In the genomic region with DNA sequence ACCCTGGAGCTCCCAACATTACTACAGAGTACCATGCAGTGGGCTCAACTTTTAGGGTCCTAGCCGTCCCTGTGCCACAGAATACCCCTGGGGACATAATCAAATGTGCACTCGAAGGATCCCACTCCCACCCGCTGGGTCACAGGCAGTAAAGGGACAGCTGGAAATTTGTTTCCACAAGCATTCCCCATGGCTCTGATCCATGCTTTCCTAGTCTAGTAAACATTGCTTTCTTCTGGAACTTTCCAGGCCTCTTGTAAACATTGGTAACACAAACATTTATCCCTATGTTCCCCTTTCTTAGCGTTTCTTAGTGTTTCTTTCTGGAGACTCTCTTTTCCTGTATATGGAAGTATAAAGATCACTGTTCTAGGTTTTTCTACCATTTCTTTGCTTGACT, we compare ENCODE assay signal across 26 mouse cellular contexts. TPM values are rescaled to one million over a fixed set of nuclear protein-coding genes. Genes with fewer than 3 reads are reported as not detected.
DNase-seq lines count a peak whose midpoint lies in the region; ATAC-seq and TF ChIP-seq lines count a peak whose summit lies in the region.
"Had no signal": no experiment of that assay in that cellular context is flagged by ENCODE, and none has a peak within 500 bp of the region (broad histone marks: within the 10 kb centered on the region; RNA-seq: fewer than 3 reads in every experiment).

No protein-coding gene starts in this region.

- ATAC-seq in intestine, embryonic 16.5 days: 0 out of 2 replicates have a peak, but pooled peaks have one; percentile 28
- no peak for ATAC-seq in intestine, embryonic 15.5 days
- no peak for ATAC-seq in lung, embryonic 14.5 days (ENCODE audit: insufficient read depth)
- ATAC-seq in lung, postnatal 0 days: peak; percentile 32
- ATAC-seq: activated CD4-positive, CD25-positive, alpha-beta regulatory T cell, adult 4 months; forebrain, embryonic 15.5 days had no signal

- H3K9ac ChIP-seq in intestine, embryonic 16.5 days (ENCODE audit: low read depth, low read length): no peak overlapping the region
- H3K9ac ChIP-seq in intestine, embryonic 15.5 days: no peak overlapping the region
- no peak overlapping the region for H3K9ac ChIP-seq in lung, embryonic 14.5 days
- no peak overlapping the region for H3K9ac ChIP-seq in lung, postnatal 0 days (replicated peaks; ENCODE audit: low read depth)
- H3K9ac ChIP-seq: embryonic facial prominence, embryonic 13.5 days; forebrain, embryonic 12.5 days; forebrain, embryonic 15.5 days; heart, embryonic 12.5 days; heart, embryonic 15.5 days had no signal

- no peak overlapping the region for H3K27ac ChIP-seq in intestine, embryonic 16.5 days (ENCODE audit: low read length)
- H3K27ac ChIP-seq in intestine, embryonic 15.5 days: no peak overlapping the region
- H3K27ac ChIP-seq in lung, embryonic 14.5 days (ENCODE audit: low read depth): no peak overlapping the region
- peak overlapping the region; percentile 20; the same call in 1 of the 2 replicates for H3K27ac ChIP-seq in lung, postnatal 0 days (ENCODE audit: low read length)
- H3K27ac ChIP-seq in hindbrain, embryonic 10.5 days: no peak overlapping the region
- H3K27ac ChIP-seq: embryonic facial prominence, embryonic 10.5 days; embryonic facial prominence, embryonic 13.5 days; forebrain, embryonic 12.5 days; forebrain, embryonic 15.5 days; heart, embryonic 15.5 days had no signal

- no peak overlapping the region for H3K4me2 ChIP-seq in intestine, embryonic 16.5 days (ENCODE audit: low read depth, low read length)
- H3K4me2 ChIP-seq in intestine, embryonic 15.5 days (replicated peaks): no peak overlapping the region
- H3K4me2 ChIP-seq in lung, embryonic 14.5 days: no peak overlapping the region
- no peak overlapping the region for H3K4me2 ChIP-seq in lung, postnatal 0 days (replicated peaks; ENCODE audit: low read depth, low read length)
- H3K4me2 ChIP-seq: embryonic facial prominence, embryonic 13.5 days; forebrain, embryonic 12.5 days; forebrain, embryonic 15.5 days; heart, embryonic 12.5 days; heart, embryonic 15.5 days had no signal

- no peaks in the 10 kb centered on the region for H3K27me3 ChIP-seq in intestine, embryonic 16.5 days (replicated peaks; ENCODE audit: control insufficient read depth, insufficient read depth, low read length)
- H3K27me3 ChIP-seq in intestine, embryonic 15.5 days (replicated peaks): no peaks in the 10 kb centered on the region
- H3K27me3 ChIP-seq in lung, embryonic 14.5 days (ENCODE audit: insufficient read depth, low read length): no peaks in the 10 kb centered on the region
- H3K27me3 ChIP-seq in lung, postnatal 0 days (replicated peaks; ENCODE audit: insufficient read depth, low read length): no peaks in the 10 kb centered on the region
- H3K27me3 ChIP-seq in hindbrain, embryonic 10.5 days (ENCODE audit: insufficient read depth, poor library complexity, severe bottlenecking): no peaks in the 10 kb centered on the region
- H3K27me3 ChIP-seq: embryonic facial prominence, embryonic 13.5 days; forebrain, embryonic 12.5 days; forebrain, embryonic 15.5 days; heart, embryonic 15.5 days had no signal

- WGBS in intestine, embryonic 16.5 days: 62% methylated on average over 4 of the region's 4 CpGs
- WGBS in intestine, embryonic 15.5 days: 64% methylated on average over 4 of the region's 4 CpGs
- 55% methylated on average over 4 of the region's 4 CpGs for WGBS in lung, embryonic 14.5 days
- 51% methylated on average over 4 of the region's 4 CpGs for WGBS in lung, postnatal 0 days
- WGBS in hindbrain, embryonic 10.5 days: 86% methylated on average over 4 of the region's 4 CpGs

- H3K36me3 ChIP-seq in intestine, embryonic 16.5 days (ENCODE audit: control insufficient read depth, insufficient read depth, low read length): no peaks in the 10 kb centered on the region
- H3K36me3 ChIP-seq in intestine, embryonic 15.5 days: no peaks in the 10 kb centered on the region
- no peaks in the 10 kb centered on the region for H3K36me3 ChIP-seq in lung, embryonic 14.5 days (ENCODE audit: insufficient read depth)
- no peaks in the 10 kb centered on the region for H3K36me3 ChIP-seq in lung, postnatal 0 days (ENCODE audit: insufficient read depth, low read length)
- no peaks in the 10 kb centered on the region for H3K36me3 ChIP-seq in hindbrain, embryonic 10.5 days
- H3K36me3 ChIP-seq: embryonic facial prominence, embryonic 10.5 days; embryonic facial prominence, embryonic 13.5 days; forebrain, embryonic 12.5 days; forebrain, embryonic 15.5 days; heart, embryonic 12.5 days; heart, embryonic 15.5 days had no signal

- no peaks in the 10 kb centered on the region for H3K4me1 ChIP-seq in intestine, embryonic 16.5 days (ENCODE audit: control insufficient read depth, insufficient read depth, low read length)
- H3K4me1 ChIP-seq in intestine, embryonic 15.5 days (replicated peaks): no peaks in the 10 kb centered on the region
- no peaks in the 10 kb centered on the region for H3K4me1 ChIP-seq in lung, embryonic 14.5 days (ENCODE audit: insufficient read depth)
- no peaks in the 10 kb centered on the region for H3K4me1 ChIP-seq in lung, postnatal 0 days (ENCODE audit: insufficient read depth, low read depth, low read length)
- 0 out of 2 replicates have a peak, but pooled peaks cover 3% of the 10 kb centered on the region for H3K4me1 ChIP-seq in hindbrain, embryonic 10.5 days (replicated peaks)
- H3K4me1 ChIP-seq: embryonic facial prominence, embryonic 10.5 days; forebrain, embryonic 12.5 days had no signal

- TF ChIP-seq CTCF in lung, embryonic 14.5 days (IDR thresholded peaks at IDR 0.05; ENCODE audit: low read depth): no peak
- no peak for TF ChIP-seq CTCF in lung, postnatal 0 days (IDR thresholded peaks at IDR 0.05)

- TF ChIP-seq EP300 in lung, postnatal 0 days (IDR thresholded peaks at IDR 0.05): peak; percentile 14; the same call in 1 of the 2 replicates

- DNase-seq in lung, embryonic 14.5 days: peak; percentile 65
- no peak for DNase-seq in lung, adult 18-20 months
- peak; percentile 56 for DNase-seq in lung, postnatal 0 days (ENCODE audit: low spot score)
- no peak for DNase-seq in lung, postnatal 25 days (ENCODE audit: low spot score)
- DNase-seq in hindbrain, embryonic 10.5 days (ENCODE audit: low spot score): no peak
- DNase-seq: adrenal gland, adult 8-10 months; adrenal gland, postnatal 25 days; cerebellum, adult 11-12 months; cerebellum, adult 8-10 months; cerebellum, postnatal 10 days; cerebellum, postnatal 36 days; embryo, embryonic 11 days; gastrocnemius, postnatal 25 days; heart, postnatal 10 days; heart, postnatal 36 days had no signal

- no peaks in the 10 kb centered on the region for H3K9me3 ChIP-seq in intestine, embryonic 16.5 days (ENCODE audit: control insufficient read depth, low read length)
- no peaks in the 10 kb centered on the region for H3K9me3 ChIP-seq in intestine, embryonic 15.5 days
- H3K9me3 ChIP-seq in lung, embryonic 14.5 days (ENCODE audit: low read depth, low read length): no peaks in the 10 kb centered on the region
- H3K9me3 ChIP-seq in lung, postnatal 0 days (ENCODE audit: low read length): no peaks in the 10 kb centered on the region
- H3K9me3 ChIP-seq in hindbrain, embryonic 10.5 days: no peaks in the 10 kb centered on the region
- H3K9me3 ChIP-seq: embryonic facial prominence, embryonic 10.5 days; embryonic facial prominence, embryonic 13.5 days; forebrain, embryonic 12.5 days; forebrain, embryonic 15.5 days; heart, embryonic 12.5 days; heart, embryonic 15.5 days had no signal

- no peak overlapping the region for H3K4me3 ChIP-seq in intestine, embryonic 16.5 days (ENCODE audit: low read length)
- H3K4me3 ChIP-seq in intestine, embryonic 15.5 days (replicated peaks): no peak overlapping the region
- H3K4me3 ChIP-seq in lung, embryonic 14.5 days (ENCODE audit: low read depth, low read length): no peak overlapping the region
- H3K4me3 ChIP-seq in lung, postnatal 0 days (ENCODE audit: low read depth, low read length): no peak overlapping the region
- H3K4me3 ChIP-seq in hindbrain, embryonic 10.5 days: no peak overlapping the region
- H3K4me3 ChIP-seq: embryonic facial prominence, embryonic 10.5 days; embryonic facial prominence, embryonic 13.5 days; erythroblast, embryonic 14.5 days; forebrain, embryonic 12.5 days; forebrain, embryonic 15.5 days; heart, embryonic 12.5 days; heart, embryonic 15.5 days had no signal

RNA-seq across cellular contexts. Expression of a gene that starts 18.2 kb away (rescaled TPM):
- polyA plus RNA-seq in intestine, embryonic 16.5 days (2015; fragmentation: Nextera tagmentation; extraction: Ambion mirVana): 0.12 and 0.15 TPM in 2 replicates
- polyA plus RNA-seq in intestine, embryonic 15.5 days (2015; fragmentation: Nextera tagmentation; extraction: Ambion mirVana): 0.11 and 0.15 TPM in 2 replicates
- 0.05 and 0.09 TPM in 2 replicates for polyA plus RNA-seq in lung, embryonic 14.5 days (2014; fragmentation: Nextera tagmentation; extraction: Ambion mirVana)
- 0.17 and 0.48 TPM in 2 replicates for polyA plus RNA-seq in lung, postnatal 0 days (2015; fragmentation: Nextera tagmentation; extraction: Ambion mirVana)
- polyA plus RNA-seq in hindbrain, embryonic 10.5 days (2016; fragmentation: Nextera tagmentation; extraction: Ambion mirVana): not detected in 2 replicates
- polyA plus RNA-seq: embryonic facial prominence, embryonic 10.5 days; embryonic facial prominence, embryonic 13.5 days; erythroblast, embryonic 14.5 days; forebrain, embryonic 12.5 days; heart, embryonic 12.5 days; hindbrain, embryonic 11.5 days had no signal

RNA-seq across cellular contexts. Expression of a gene that starts 26.5 kb away (rescaled TPM):
- polyA plus RNA-seq in intestine, embryonic 16.5 days (2015; fragmentation: Nextera tagmentation; extraction: Ambion mirVana): 142 and 155 TPM in 2 replicates
- 106 TPM in 2 replicates for polyA plus RNA-seq in intestine, embryonic 15.5 days (2015; fragmentation: Nextera tagmentation; extraction: Ambion mirVana)
- polyA plus RNA-seq in lung, embryonic 14.5 days (2014; fragmentation: Nextera tagmentation; extraction: Ambion mirVana): 38.6 and 40.2 TPM in 2 replicates
- 32.2 and 33.9 TPM in 2 replicates for polyA plus RNA-seq in lung, postnatal 0 days (2015; fragmentation: Nextera tagmentation; extraction: Ambion mirVana)
- 38.7 and 39.7 TPM in 2 replicates for polyA plus RNA-seq in hindbrain, embryonic 10.5 days (2016; fragmentation: Nextera tagmentation; extraction: Ambion mirVana)

Comparison
In these comparisons a context has a peak if more than half of its experiments do, and no peak if none do; other contexts are left out.
1. ATAC-seq: peak in intestine, embryonic 16.5 days (single experiment) and lung, postnatal 0 days (single experiment); none in intestine, embryonic 15.5 days (single experiment) and lung, embryonic 14.5 days (single experiment).
2. DNase-seq: peak in lung, embryonic 14.5 days (single experiment) and lung, postnatal 0 days (single experiment); none in lung, adult 18-20 months (0 of 2), lung, postnatal 25 days (single experiment) and hindbrain, embryonic 10.5 days (single experiment).